Mouse (Mus musculus): ENCODE measurements at regions not wholly inside any gene's neighbourhood (a gene's known extent, or its start where the extent isn't known, plus 50 kb on each side); places are given as distances from the start of the nearest gene placed in this dataset.

DNA sequence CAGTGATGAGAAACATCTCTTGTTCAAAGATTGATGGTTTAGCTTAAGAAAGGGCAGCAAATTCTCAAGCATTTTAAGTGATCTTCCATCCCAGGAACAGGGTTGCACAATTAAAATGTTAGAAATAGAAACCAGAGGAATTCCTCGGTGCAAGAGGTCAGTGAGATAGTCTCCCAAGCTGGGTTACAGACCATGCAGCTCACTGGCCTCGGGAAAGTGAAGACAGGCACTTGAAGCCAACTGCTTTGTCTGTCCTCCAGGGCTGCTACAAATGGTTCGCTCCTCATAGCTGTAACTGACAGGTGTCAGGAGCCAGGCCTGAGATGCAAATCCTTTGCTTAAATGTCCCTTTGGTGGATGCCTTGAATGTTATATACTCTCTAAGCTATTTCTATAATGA is 306.2 kb upstream of the Jag1 start:
- no peak for DNase-seq (ENCODE audit: low read depth)

DNA sequence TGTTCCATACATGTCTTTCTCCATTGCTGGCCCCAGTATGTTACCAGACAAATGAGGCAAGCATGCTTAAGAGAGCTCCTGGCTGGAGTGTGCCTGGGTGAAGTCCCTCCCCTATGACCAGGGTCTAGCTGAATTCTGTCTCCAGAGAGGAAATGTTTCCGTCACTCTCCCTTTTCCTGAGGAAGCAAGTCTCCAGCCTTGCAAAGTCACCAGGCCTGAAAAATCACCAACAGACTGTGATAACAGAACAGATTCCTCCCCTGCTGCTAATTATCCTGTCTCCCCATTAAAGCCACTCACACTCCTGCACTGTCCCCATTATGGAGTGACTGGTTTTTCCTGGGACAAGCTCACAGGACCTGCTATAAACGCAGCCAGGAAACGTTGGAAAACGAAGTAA is 303.2 kb upstream of the Jag1 start:
- DNase-seq (ENCODE audit: low read depth), result no peak

DNA sequence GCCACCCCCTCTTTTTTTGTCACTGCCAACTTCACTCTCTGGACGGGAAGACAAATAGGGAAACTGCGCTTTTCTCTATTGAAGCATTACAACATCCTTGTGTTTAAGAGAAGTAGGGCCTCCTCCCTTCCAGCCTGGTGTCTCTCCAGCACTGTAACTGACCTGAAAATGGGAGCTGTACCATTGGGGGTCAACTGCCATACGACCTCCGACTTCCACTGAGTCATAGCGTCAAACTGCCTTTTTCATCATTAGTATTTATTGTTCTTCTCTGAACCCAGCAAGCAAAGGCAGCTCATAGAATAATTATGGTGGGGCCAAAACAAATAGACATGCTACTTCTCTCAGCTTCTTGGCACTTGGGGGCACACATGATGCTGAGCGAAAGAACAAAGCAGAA is 301.2 kb upstream of the Jag1 start:
- DNase-seq (ENCODE audit: low read depth), result no peak

DNA sequence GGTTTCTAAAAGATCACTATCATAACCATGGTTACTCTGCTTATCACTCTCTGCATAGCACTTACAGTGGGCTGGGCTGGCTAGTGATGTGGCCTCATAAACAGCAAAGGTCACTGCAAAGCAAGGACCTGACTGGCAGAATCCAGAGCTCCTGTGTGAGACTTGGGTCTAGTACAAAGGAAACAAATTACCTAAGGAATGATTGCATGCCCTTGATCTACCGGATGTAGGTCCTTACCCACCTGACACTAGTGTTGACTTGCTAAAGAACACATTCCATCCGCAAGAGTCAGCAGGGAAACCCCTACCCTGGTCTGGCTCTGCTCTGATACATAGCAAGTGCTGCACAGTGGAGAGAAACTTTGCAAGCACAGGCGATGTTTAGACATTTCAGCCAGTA is 297.0 kb upstream of the Jag1 start:
- no peak for DNase-seq (ENCODE audit: low read depth)

DNA sequence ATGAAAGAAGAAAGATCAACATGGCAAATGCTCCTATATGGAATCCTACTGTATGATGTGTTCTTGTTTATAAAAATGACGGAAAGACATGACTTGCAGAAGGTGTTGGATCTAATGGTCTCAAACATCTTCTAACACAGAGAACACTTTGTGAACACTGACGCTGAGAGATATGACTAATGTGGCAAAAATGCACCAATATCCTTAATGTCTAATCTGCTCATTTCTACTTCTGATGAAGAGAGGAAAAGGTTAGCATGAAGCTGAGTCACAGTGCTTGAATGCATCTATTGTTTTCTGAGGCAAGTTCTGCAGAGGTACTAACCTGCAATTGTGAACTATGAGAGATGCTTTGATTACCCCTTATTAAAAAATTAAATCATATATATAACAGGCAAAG is 293.2 kb upstream of the Jag1 start:
- no peak for DNase-seq (ENCODE audit: low read depth)

DNA sequence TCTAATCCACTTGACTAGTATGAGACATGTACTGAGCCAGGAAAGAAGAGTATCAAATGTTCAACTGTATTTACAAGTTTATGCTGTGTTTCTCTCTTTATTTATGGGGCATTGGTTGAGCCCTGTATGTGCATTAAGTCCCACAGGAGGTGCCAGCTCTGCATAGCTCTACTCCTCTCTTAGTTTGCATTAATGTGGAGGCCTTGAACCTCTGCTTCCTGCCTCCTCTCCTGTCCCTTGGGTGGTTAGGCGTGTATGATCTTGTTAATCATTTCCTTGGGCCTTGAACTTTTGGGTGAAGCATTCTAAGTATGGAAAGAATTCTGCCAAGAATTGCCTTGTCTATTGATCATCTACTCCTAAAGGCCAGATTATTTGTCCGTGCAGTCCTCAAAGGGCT is 291.9 kb upstream of the Jag1 start:
- no peak for DNase-seq (ENCODE audit: low read depth)

DNA sequence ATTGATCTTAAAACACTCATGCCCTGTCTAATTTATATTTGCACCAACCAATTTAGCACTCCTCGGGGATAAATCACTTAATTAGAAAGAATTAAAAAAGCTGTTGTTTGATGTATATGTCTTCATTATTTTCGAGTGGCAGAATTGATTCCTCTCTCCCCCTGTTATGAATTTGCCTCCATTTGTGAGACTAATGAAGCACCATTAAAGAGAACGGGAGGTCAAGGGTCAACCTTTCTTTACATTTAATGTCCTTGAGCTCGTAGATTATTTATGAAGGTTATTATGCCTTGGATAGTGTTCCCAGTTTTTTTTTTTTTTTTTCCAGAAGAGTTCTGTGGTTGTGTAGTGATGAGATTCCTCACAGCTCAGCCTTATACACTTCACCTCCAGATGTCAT is 277.0 kb upstream of the Jag1 start:
- DNase-seq (ENCODE audit: low read depth), result no peak

DNA sequence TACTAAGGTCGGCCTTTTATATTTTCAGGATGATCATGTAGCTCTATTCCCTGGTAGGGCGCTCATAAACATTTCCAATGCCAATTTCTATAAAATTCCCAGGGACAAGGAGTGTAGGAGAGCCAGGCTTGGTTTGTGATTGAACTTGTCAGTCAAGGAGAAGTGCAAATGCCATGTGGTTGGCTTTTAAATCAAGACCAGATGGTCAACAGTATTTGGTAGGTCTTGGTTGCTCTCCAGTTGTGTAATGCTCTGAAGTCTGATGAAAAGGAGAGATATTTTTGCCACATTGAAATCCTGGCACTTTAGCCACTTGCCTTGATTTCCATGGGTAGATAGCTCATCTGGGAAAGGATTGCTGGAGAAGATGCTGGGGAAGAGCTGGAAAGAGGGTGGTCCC is 263.4 kb upstream of the Jag1 start:
- no peak for DNase-seq (ENCODE audit: low read depth)

DNA sequence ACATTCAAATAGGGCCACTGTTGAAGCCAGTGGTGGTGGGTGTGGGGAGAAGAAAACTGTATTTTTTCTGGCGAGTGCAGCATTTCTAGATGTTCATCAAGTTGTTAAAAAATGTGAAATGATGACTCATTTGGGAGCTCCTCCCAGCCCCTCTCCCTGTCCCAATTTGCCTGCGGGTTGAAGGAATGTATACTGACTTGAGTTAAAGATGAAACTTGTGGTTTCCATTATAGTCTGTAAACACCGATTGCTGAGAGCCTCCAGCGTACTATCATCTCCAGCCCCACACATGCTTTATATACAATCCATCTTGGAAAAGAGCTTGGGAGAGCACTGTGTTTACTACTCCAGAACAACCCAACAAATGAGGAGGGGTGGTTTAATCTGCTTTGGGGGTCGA is 258.9 kb upstream of the Jag1 start:
- DNase-seq (ENCODE audit: low read depth), result no peak

DNA sequence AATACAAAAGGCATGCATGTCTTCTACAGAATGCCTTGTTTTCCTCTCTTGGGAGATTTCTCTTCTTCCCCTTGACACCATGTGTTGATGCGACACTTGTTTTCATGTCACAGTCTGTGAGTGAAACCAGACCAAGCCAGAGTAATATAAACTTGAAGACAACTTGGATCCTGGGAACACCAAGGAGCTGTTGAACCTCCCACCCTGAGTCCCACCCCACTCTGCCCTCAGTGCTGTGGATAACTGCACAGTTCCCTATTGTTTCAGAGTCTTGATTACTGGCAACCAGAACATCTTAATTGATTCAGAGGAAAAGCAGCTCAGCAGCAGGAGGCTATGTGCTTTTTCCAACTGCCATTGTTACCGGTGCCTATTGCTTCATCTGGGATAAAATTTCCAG is 254.6 kb upstream of the Jag1 start:
- DNase-seq (ENCODE audit: low read depth), result no peak

DNA sequence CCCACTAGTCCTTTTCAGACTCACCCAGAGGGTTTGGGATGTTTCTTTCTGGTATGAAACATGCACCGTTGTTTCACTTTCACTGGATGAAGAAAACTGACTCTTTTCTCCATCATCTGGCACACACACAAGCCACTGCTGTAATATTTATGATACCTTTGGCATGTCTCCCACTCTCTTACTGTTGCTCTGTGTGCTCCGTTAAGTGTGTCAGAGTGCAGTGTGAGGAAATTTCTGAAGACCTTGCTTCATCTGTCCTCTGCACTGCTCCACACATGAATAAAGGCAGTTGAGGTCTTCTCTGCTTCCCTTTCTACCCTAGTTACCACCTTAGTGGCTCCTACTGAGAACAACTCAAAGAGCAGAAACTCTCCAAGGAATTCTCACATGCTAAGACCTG is 246.6 kb upstream of the Jag1 start:
- no peak for DNase-seq (ENCODE audit: low read depth)

DNA sequence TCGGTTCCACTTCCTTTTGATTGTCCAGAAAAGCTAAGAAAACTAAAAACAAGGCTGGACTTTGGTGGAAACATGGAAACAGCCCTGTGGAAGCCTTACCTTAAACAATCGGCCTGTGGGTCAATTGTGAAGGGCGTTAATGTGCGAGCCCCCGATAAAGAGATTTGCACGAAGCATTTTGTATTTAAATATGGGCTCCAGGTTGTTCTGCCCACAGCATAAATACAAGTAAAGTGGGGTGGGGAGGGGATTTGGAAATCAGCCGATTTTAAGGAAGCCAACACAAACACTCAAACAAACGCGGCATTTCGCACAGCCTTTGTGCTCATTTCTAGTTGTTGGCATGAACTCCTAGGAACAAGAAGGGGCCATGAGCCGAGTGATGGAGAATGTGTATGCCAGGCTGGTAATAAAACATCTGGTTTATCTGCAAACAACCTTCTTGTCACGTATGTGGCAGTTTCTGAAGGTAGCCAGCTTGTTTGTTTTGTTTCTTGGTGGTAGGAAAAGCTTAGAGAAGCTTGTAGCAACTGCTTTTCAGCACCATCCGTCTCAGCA is 240.8 kb upstream of the Jag1 start:
- DNase-seq (ENCODE audit: low read depth), result no peak

DNA sequence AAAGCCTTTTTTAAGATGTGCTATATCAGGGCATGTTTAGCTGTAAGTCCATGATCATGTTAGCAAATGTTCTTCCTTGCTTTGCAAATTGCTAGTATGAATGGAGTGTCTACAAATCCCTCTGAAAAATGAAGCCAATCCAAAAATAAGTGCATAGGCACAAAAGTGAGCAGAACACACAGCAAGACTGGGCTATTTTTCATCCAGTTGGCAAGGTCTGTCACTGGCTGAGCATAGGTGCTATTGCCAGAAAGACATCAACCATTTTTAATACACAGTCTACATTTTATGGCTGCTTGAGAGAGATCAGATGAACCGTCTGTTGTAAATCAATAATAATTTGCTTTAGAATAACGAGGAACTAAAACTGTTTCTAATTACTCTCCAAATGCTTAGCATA is 227.3 kb upstream of the Jag1 start:
- DNase-seq (ENCODE audit: low read depth), result no peak

DNA sequence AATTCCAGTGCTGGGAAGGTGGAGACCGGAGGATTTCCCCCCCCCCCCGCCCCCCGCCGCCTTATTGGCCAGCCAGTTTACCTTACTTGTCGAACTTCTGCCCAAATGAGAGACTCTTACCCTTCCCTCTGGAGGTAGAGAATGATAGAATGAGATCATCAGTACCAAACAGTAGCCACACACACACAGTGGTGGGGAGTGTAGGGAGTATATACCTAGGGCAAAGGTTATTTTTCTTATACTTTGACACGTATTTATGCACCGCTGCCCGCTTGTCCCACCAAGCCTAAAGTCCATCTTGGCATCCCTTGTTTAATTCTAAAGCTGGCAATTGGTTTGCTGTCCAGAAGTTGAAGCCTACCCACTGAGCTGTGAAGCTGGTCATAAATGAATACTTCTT is 213.6 kb upstream of the Jag1 start:
- DNase-seq (ENCODE audit: low read depth), result no peak

DNA sequence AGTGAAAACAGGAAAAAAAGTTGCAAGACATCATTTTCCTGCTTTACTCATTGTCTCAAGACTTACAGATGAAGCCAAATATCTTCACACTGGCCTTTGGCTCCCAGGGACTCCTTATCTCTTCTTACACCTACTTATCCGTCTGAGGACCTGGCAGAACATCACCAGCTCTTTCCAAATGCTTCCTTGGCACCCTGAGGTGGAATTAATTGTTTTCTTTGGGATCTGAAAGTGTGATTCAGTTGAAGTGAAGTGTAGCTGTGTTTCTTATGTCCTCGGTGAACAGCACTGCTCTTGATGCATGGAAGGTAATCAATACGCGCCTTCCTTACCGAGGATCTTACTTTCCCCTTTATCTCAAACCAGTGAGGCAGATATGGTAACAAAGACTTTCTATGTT is 207.0 kb upstream of the Jag1 start:
- no peak for DNase-seq (ENCODE audit: low read depth)

DNA sequence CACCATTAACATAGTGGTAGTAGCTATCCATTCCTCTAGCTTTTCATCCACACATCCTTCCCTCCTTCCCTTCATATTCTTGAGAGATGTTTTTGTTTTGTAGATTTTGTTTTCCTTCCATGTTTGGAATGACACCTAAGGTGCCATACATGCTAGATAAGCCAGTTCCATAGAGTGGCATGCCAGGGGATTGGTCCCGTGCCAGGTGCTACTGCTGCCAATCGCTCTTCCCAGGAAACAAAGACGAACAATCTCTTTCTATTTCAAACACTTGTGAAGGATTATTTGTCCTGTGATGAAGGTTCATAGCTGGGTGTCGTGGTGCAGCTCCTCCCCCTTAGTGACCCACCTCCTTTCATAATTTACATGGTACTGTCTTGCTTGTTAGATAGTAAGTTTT is 194.1 kb upstream of the Jag1 start:
- no peak for DNase-seq (ENCODE audit: low read depth)

DNA sequence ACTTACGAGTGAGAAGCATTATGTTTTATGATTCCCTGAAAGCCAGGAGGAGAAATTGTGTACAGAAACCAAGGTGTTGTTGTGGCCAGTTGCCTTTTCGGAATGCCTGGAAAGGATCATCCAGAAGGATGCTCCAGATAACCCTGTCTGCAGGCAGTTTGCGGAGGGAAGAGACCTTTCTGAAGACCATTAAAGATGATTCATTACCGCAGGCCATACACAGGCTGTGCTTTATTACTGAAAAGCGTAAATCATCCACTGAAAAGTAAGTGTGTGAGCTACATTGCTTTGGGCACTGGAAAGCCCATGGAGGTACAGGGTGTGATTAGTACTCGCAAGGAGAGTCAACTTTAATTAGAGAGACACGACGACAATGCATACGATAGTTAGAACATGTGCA is 191.7 kb upstream of the Jag1 start:
- no peak for DNase-seq (ENCODE audit: low read depth)

DNA sequence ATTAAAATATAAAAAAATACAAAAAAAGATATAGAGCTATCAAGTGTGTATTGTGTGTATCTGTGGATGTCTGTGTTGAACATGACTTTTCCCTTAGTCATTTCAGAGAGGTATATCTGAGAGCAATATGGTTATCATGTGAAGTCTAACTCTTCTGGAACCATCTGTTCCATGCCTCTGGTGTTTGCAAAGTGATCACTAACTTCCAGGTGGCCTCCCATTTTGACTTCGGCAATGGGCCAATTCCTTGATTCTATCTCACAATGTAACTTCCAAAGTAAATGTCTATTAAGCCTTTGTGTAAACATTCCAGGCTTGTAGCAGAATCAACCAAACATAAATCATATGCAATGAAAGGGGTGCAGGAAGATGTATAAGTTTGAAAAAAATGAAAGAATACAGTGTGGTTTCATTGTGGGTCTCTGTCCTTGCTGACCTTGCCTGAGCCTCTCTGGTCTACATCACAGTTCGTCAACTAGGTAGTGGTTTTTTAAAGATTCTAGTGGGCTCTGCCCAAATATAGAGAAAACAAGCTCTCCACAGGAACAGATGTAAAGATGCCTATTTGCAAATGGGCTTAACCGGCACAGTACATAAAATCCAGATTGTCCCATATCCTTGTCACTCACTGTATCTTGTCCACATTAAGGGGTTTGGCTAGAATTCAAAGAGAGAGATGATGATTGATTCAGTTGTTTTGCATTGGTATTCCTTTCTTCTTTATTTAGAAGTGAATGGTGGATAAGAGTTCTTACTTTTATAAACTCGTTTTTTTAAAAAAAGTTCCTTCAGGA is 185.2 kb upstream of the Jag1 start:
- DNase-seq (ENCODE audit: low read depth), result no peak

DNA sequence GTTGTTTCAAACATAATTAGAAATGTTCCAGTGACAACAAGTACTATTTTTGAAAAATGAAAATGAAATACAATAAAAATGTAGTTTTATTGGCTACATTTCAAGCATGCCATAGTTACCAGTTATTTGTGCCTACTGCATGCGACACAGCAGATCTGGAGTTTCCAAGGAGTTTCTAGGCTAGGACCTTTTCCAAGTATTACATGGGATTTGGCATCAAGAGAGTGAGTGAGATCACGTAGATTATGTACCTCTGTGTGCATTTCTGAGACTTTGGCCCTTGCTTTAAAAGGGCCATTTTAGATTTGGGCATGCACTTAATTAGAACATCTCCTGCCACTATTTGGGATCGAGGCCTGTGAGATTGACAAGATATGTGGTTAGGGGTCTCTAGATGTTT is 172.8 kb upstream of the Jag1 start:
- no peak for DNase-seq (ENCODE audit: low read depth)

DNA sequence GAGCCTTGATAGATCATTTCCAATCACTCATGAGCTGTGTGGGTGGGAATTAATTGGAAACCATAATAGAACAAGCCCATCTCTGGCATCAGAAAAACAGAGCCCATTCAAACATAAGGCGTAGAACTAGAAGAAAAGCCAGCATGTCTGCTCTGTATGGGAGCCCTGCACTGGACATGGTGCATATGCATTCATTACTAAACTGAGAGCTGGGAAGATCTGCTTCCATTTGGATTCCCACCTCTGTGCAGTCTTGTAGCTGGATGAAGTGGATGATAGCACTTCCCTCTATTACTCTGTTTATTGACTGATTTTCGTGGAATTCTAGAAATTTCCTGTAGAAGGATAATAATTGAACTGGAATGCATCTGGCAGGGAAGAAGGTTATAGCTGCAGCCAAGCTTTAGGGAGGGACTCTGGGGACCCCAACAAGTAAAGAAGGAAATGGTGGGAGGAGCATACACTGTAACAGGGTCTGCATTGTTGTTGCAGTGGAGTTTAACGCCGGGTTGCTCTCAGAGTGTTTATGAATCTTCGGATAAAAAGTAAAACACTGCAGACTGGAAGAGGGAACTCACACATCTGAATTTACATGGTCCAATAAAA is 155.2 kb upstream of the Jag1 start:
- no peak for DNase-seq (ENCODE audit: low read depth)

DNA sequence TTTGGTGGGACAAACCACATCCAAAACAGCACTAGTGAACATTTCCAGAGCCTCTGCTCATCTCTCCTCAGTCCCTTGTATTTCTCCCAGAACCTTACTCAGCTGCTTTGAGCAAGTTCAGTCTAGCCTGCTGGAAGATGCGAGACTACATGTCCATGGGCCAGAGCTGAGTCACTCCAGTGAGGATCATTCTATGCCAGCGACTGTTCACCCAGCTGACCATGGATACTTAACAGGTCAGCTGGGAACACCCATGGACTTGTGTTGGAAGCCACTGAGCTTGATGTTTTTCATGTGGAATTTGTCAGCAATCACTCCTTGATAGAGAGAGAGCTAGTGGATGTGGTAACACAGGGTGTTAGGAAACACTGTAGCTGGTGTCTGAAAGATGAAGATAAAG is 146.5 kb upstream of the Jag1 start:
- no peak for DNase-seq (ENCODE audit: low read depth)

DNA sequence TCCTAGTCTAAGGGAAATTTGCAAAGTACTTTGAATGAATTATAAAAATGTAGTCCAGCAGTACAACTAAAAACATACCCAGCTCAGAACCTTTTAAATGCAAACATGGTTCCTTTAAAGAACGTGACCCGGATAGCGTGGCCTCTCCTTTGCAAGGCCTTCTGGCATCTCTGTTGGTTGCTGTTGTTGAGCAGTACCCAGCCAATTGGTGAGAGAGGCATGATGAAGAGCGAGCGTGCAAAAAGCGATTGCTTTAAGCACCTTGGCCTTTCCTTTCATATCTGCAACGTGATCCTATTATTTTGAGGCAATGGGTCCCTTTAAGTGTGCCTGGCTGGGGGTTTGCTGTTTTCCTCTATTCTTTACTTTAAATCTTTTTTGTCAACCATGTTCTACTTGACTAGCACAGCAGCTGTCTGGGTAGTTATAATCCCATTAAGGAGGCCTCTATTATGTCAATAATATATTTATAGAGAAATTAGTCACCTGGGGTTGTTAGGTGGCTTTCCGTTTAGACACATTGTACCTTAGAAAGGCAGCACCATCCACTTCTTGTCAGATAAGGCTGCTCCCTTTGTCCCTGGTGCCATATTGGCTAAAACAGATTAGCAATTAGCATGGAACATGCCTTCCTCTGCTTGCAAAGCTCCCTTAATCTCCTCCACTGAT is 141.5 kb upstream of the Jag1 start:
- no peak for DNase-seq (ENCODE audit: low read depth)

DNA sequence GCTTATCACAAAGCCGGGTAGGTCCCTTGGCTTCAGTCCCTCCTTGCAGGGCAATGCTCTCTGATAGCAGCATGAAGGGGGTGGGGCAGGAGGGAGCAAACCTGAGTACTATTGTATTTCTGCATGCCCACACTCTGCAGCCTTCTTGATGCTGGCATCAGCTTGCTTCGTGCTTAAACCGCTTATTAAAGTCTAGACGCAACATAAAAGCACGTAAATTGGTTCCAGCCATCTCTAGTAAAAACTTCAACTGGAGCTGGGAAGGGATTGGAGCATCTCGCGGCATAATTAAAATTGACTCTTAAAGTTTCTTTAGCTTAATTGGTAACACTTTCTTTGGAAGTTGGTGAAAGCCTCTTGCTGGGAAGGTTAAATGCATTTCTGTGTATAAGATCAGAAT is 131.5 kb upstream of the Jag1 start:
- no peak for DNase-seq (ENCODE audit: low read depth)
